Mouse (Mus musculus) right cerebral cortex, postnatal 4 days (tissue): ENCODE measurements around the gene Ppp1r14b.
A peak's percentile ranks its signal among the peaks of the same experiment; 100 is the strongest.

ENCODE experiments used
- DNase-seq: peaks from one replicate; pipeline ENCODE4 v3.0.0-alpha.2; 2022

Gene Ppp1r14b

DNA sequence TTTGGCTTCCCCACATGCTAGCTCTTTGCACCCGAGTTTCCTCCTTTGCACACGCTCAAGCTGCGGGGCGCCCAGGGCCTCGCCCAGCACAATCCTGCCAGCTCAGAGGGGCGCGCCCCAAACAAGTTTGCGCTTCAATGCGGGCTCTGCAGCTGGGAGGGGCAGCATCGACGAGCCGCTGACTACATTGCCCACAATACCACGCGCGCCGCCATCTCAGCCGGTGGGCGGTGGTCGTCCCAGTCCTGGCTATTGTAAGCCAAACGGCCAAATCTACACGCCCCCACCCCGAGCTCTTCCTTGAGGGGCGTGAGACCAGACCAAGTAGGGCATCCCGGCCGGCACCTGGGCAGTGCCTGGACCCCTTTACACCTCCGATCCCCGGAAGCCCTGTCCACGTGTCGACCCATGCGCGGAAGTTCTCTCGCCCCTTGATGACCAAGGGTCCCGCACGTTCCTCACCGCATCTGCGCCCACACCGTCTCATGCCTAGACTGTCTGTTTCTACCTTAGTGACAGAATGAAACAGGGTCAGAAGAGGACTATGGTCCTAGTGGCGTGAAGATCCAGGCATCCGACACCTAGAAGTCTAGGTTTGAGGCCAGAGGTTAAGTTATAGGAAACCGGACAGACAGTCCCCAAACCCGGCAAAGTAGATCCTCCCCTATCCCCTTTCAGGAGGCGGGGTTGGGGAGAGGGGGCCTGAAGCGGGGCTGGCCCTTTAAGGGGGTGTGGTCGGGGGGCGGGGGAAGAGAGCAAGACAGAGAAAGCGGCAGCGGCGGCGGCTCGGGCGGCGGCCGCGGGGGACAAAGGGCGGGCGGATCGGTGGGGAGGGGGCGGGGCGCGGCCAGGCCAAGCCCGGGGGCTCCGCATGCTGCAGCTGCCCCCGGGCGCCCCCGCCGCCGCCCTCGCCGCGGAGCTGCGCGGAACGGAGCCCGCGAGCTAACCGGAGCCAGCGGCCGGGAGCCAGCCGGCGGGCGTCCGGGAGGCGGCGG lies at the start of gene Ppp1r14b:
Gene Ppp1r14b (plus strand): TSS at position 758 of the 995 bp plus-strand sequence.
- peak; percentile 80 for DNase-seq

DNA sequence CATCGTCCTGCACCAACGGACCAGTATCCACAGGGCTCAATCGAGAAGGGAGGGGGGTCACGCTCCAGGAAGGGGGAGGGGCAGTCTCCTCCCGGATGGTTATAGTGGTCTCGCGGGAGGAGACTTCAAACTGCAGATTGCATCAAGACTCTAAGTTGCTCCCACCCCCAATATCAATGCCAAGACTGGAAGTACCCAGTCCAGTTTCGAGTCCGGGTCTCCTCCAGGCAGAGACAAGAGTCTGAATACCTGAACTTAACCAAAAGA lies 49.5 kb upstream of the Ppp1r14b start, which contains the start of gene Catsperz:
Gene Catsperz (minus strand): TSS at position 74 of the 267 bp plus-strand sequence.
- no peak for DNase-seq

DNA sequence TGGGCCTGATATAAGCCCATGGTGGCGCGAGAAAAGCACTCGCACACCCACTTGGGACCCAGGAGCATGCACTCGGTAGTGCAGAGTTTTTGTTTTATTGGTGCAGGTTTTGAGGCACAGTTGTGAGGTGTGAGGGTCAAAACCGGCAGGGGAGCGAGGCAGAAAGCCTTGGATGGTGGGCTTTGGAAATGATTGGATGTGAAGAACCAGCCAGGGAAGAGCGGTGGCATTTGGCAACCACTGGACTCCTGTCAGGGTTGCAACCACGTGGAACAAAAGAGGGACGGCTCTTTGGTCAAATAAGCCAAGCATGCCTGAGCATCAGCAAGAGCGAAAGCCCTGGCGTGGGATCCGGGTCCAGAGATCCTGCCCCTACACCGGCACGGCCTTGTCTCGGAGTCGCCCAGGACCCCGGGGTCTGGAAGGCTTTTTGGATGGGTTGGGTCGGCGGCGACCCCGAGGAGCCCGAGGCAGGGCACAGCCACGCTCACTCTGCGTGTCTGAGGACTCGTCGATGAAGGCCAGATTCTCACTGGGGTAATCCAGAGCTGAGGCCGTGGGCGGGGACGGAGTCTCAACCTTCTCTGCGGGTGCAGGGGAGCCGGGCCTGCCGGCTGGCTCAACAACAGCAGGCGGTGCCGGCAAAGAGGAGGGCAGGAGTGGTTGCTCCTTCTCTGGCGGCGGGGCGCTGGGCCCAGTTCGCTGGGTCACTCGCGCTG lies 49.0 kb upstream of the Ppp1r14b start:
- DNase-seq, result no peak

DNA sequence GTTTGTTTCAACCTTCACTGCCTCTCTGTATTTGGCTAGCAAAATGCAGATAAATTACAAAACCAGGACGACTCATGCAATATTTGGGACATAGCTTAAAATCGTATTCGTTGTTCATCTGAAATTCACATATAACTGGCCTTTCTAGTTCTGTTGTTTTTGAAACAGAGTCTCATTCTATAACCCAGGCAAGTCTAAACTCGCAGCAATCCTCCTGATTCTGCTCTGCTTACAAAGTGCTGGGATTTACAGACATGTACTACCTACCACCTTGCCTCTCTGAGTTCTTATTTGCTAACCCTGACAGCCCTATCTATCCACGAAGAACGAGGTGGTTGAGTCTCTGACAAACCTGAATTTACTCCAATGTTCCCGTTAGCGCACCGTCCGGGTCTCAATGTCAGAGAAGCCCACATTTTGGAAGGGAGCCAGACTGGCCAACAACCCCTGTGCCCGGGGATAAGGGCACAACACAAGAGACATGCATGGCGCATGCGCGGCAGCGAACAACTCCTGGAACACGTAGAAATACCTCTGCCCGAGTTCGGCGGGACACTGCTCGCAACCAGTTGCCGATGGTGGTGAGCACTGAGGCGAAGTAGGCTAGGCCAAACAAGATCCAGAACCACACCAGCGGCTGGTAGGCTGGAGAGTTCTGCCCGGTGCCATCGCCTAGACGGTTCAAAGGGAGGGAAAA lies 48.1 kb upstream of the Ppp1r14b start:
- DNase-seq, result no peak

DNA sequence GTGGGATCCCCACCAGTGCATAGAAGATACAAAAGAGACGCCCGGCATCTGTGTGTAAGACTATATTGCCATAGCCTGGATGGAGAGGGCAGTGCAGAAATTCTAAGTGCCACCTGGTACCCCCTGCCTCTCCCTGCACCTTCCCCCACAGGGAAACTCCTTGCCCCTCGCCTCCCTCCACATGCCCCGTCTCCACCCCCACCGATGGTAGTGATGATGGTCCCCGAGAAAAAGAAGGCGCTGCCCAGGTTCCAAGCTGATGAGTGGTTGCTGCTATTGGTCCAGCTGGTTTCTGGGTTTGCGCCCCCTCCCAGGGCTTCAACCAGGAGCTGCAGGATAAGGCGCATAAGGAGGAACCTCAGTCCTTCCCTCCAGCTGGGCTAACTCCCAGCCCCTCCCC lies 46.7 kb upstream of the Ppp1r14b start:
- DNase-seq, result no peak

DNA sequence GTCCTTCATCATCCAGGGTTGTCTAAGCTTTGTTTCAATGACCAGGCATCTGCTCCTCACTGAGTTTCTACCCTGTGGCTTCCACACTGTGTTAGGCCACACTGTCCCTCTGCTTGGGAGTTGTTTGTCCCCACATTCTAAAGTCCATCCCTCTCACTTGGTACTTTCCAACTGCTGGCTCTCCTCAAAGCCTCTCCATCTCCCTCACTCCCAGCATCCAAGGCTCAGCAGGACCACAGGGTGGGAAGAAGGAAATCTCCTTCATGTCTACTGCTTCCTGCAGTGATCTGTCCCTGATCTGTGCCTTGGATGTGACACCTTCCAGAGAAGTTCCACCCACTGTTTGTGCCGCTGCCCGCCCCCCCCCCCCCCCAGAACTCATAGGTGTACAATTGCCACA lies 43.8 kb upstream of the Ppp1r14b start:
- no peak for DNase-seq

GRCm38 (mm10) chr19:6932018-6932417 lies 42.8 kb upstream of the Ppp1r14b start:
- no peak for DNase-seq

DNA sequence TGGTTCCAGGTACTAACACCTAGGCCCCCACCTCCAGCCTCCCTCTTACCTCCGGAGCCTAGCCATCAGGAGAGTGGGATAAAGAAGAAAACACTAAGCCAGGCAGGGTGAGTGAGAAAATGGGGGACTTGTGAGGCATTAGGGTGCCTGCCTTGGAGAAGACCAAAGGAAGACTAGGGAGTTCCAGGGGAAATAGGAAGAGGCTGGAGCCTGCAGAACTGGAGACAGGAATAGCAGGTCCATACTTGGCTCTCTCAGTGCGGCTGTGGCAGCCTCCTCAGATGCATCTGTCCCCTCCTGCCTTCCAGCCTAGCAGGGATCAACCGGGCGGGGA lies 41.7 kb upstream of the Ppp1r14b start:
- no peak for DNase-seq

DNA sequence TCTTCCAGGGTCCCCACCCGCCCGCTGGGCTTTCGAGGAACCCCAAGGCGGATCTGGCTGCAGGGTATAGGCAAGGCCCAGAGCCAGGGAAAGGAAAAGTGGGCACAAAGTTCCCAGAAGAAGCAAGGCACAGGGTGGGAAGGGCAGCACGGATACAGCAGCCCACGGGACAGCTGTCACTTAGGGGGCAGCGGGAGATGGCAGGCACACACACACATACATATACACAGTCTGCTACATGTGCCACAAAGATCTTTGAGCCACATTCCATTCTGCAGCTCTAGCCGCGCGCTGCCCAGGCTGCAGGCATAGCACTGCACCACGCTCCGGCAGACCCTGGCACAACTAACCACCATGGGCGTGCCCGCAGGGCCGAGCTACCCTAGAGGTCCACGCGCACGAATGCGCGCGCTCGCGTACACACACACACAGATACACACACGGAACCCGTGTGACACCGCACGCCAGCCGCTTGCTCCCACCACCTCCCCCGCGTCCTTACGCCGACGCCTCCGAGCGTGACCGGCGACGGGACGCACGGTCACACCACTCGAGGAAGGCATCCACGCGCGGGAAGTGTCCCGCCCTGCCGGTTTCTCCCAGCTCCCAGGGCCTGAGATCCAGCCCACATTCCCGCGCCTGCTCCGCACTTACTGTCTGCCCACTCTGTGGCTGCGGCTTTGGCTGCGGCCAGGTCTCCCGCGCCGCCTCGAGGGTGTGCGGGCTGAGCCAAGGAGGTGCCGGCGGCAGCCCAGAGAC lies 41.2 kb upstream of the Ppp1r14b start:
- peak; percentile 65 for DNase-seq

GRCm38 (mm10) chr19:6934195-6934977 lies 40.4 kb upstream of the Ppp1r14b start, which contains the start of gene Kcnk4:
Gene Kcnk4, minus strand, starts transcription at chr19:6934515.
- no peak for DNase-seq

- no peak for DNase-seq
These were observed 38.5 kb upstream of the Ppp1r14b start for GRCm38 (mm10) chr19:6936299-6936698.

GRCm38 (mm10) chr19:6937541-6938465 lies 37.0 kb upstream of the Ppp1r14b start:
- DNase-seq, result no peak

DNA sequence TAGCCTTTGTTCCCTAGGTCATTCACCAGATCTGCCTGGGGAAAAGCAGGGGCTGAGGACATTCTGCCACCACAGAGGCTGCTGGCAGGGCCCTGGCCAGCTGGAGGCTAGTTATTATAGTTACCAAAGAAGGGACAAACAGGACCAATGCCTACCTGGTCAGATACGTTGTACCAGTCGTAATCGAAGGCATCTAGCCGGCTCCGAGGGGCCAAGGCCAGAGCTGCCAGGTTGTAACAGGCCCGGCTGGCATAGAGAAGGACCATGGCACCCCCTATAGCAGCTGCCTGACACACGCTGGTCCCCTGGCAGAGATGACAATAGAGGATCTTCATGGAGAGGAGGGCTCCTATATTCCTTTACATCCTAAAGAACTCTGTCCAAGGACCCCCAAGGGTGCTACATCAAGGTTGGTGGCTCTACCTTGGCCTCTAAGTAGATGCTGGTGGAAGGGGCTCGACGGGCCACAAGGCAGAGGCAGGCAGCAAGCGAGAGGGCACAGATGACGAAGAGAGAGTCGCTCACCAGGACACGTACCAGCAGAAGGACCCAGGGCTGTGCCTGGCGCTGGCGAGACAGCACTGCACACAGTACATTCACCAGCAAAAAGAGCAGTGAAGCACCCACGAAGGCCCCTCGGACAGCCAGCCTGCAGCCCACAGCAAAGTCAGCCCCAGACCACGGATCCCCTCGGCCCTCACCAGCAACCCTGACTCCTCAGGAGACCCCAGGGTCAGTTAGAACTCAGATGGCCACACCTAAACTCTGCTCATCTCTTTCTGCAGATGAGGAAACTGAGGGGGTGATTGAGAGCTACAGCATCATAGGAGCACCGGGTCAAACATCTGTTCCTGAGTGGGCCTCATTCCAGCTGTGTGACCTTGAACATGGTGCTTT lies 35.4 kb upstream of the Ppp1r14b start:
- DNase-seq, result no peak

- DNase-seq, result no peak
These were observed 34.1 kb upstream of the Ppp1r14b start for GRCm38 (mm10) chr19:6940396-6941351.

- peak; percentile 98 for DNase-seq
These were observed 33.2 kb upstream of the Ppp1r14b start, which contains the start of gene Bad for GRCm38 (mm10) chr19:6941372-6942248. Gene Bad, plus strand, starts transcription at chr19:6941861.

DNA sequence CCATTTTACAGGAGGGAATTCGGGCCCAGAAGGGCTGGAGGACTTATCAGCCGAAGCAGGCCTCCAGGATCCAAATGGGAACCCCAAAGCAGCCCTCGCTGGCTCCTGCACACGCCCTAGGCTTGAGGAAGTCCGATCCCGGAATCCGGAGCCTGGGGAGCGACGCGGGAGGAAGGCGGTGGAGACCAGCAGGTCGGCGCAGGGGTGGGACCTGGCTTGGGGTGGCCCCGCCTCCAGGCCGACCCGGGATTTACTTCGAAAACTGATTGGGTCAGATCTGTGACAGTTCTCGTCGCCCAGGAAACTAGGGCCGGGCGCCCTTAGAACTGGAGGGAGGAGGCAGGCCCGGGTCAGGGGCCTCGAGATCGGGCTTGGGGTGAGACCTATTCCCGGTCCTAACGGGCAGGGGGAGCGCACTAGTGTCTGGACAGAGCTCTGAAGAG lies 32.5 kb upstream of the Ppp1r14b start, which contains the start of gene Gpr137:
Gene Gpr137 (minus strand): TSS at position 232 of the 443 bp plus-strand sequence.
- DNase-seq, result peak; percentile 80

DNA sequence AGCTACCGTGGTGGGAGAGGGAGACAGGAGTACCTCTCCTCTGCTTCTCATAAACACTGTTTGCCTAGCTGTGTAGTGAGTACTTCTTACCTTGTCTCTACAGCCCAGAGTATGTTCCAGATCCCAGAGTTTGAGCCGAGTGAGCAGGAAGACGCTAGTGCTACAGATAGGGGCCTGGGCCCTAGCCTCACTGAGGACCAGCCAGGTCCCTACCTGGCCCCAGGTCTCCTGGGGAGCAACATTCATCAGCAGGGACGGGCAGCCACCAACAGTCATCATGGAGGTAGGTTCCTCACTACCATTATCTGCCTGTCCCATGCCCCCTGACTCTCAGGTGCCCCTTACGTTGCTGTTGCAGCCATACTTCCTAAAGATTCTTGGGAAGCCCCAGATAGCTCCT lies 32.0 kb upstream of the Ppp1r14b start:
- no peak for DNase-seq
